Mouse (Mus musculus) frontal cortex, postnatal 10 days (tissue): ENCODE measurements around the gene Cort.
A peak's percentile ranks its signal among the peaks of the same experiment; 100 is the strongest.
"Not testable (repeated sequence)": the region's sequence is repeated elsewhere in the genome, so short reads cannot be mapped to it uniquely, and the experiment has no call there.

Source experiments
- DNase-seq, 2 experiments: peaks; one replicate each; pipeline ENCODE4 v3.0.0; 2022; ENCODE audit warnings: low spot score in 2 of 2, mixed read lengths in 1 of 2

The Cort gene

GRCm38 (mm10) chr4:149147528-149147927 lies 21.0 kb upstream of the Cort start:
- DNase-seq, result no peak

- no peak for DNase-seq
Measured at GRCm38 (mm10) chr4:149145151-149145550, 18.6 kb upstream of the Cort start.

GRCm38 (mm10) chr4:149144459-149144858 lies 17.9 kb upstream of the Cort start:
- DNase-seq, result peak in 1 of 2 experiments; percentile 79

GRCm38 (mm10) chr4:149143594-149143993 lies 17.0 kb upstream of the Cort start:
- no peak for DNase-seq

GRCm38 (mm10) chr4:149138515-149138914 lies 12.0 kb upstream of the Cort start:
- no peak for DNase-seq

GRCm38 (mm10) chr4:149136982-149137770 lies 10.6 kb upstream of the Cort start, which contains the start of gene Cenps:
Cenps (minus strand) TSS chr4:149137629.
- peak; percentile 81 to 88 for DNase-seq

GRCm38 (mm10) chr4:149136116-149136850 lies 9.7 kb upstream of the Cort start:
- no peak for DNase-seq

GRCm38 (mm10) chr4:149133395-149133794 lies 6.8 kb upstream of the Cort start:
- DNase-seq, result no peak

- DNase-seq, result no peak
Measured at GRCm38 (mm10) chr4:149131789-149132565, 5.4 kb upstream of the Cort start.

- DNase-seq, result no peak
Measured at GRCm38 (mm10) chr4:149131021-149131752, 4.6 kb upstream of the Cort start.

GRCm38 (mm10) chr4:149128467-149128866 lies 1.9 kb upstream of the Cort start:
- no peak for DNase-seq

GRCm38 (mm10) chr4:149126115-149126509 lies 451 bp downstream of the Cort start:
- DNase-seq, result no peak

- DNase-seq, result no peak
Measured at GRCm38 (mm10) chr4:149125341-149126114, 1.0 kb downstream of the Cort start.

- no peak for DNase-seq
Measured at GRCm38 (mm10) chr4:149123432-149123831, 3.1 kb downstream of the Cort start.

- not testable (repeated sequence) for DNase-seq
Measured at GRCm38 (mm10) chr4:149119978-149120562, 6.5 kb downstream of the Cort start.

GRCm38 (mm10) chr4:149103875-149104561 lies 22.5 kb downstream of the Cort start, which contains the start of gene Dffa:
Dffa (plus strand) TSS chr4:149104146.
- peak; percentile 80 to 89 for DNase-seq

GRCm38 (mm10) chr4:149101456-149101855 lies 25.1 kb downstream of the Cort start:
- DNase-seq, result no peak

- not testable (repeated sequence) for DNase-seq
Measured at GRCm38 (mm10) chr4:149100449-149100848, 26.1 kb downstream of the Cort start.

GRCm38 (mm10) chr4:149099369-149100017 lies 27.1 kb downstream of the Cort start, which contains the start of gene Pex14:
Pex14 (minus strand) TSS chr4:149099876.
- peak; percentile 85 to 89 for DNase-seq
